Mouse (Mus musculus) brain, embryonic 18.5 days (tissue): ENCODE measurements around the gene Nt5e.
"Not testable (repeated sequence)": the region's sequence is repeated elsewhere in the genome, so short reads cannot be mapped to it uniquely, and the experiment has no call there.

Experiments
- DNase-seq: peaks from one replicate; pipeline ENCODE4 v3.0.0-alpha.2; 2012; ENCODE audit warnings: low read depth, low spot score

The Nt5e gene

GRCm38 (mm10) chr9:88326930-88327901 is at the start of gene Nt5e:
Gene Nt5e (plus strand): TSS chr9:88327197.
- no peak for DNase-seq

GRCm38 (mm10) chr9:88277588-88277987 is 49.4 kb upstream of the Nt5e start:
- DNase-seq = no peak

GRCm38 (mm10) chr9:88279728-88280127 is 47.3 kb upstream of the Nt5e start:
- no peak for DNase-seq

GRCm38 (mm10) chr9:88289568-88290168 is 37.3 kb upstream of the Nt5e start:
- DNase-seq = no peak

GRCm38 (mm10) chr9:88292836-88293370 is 34.1 kb upstream of the Nt5e start:
- no peak for DNase-seq

GRCm38 (mm10) chr9:88295798-88296197 is 31.2 kb upstream of the Nt5e start:
- DNase-seq = peak; percentile 12

- no peak for DNase-seq
Observed at GRCm38 (mm10) chr9:88296321-88296720, 30.7 kb upstream of the Nt5e start.

GRCm38 (mm10) chr9:88297244-88297643 is 29.8 kb upstream of the Nt5e start:
- DNase-seq = not testable (repeated sequence)

GRCm38 (mm10) chr9:88297871-88298658 is 28.9 kb upstream of the Nt5e start:
- DNase-seq = no peak

GRCm38 (mm10) chr9:88307019-88307618 is 19.9 kb upstream of the Nt5e start:
- DNase-seq = no peak

GRCm38 (mm10) chr9:88309127-88309526 is 17.9 kb upstream of the Nt5e start:
- DNase-seq = no peak

GRCm38 (mm10) chr9:88319226-88319625 is 7.8 kb upstream of the Nt5e start:
- DNase-seq = no peak

- no peak for DNase-seq
Observed at GRCm38 (mm10) chr9:88324616-88325015, 2.4 kb upstream of the Nt5e start.

GRCm38 (mm10) chr9:88328666-88329065 is 1.7 kb downstream of the Nt5e start:
- no peak for DNase-seq

GRCm38 (mm10) chr9:88329166-88329748 is 2.3 kb downstream of the Nt5e start:
- DNase-seq = no peak

- DNase-seq = no peak
Observed at GRCm38 (mm10) chr9:88330316-88330715, 3.3 kb downstream of the Nt5e start.

GRCm38 (mm10) chr9:88332447-88332846 is 5.5 kb downstream of the Nt5e start:
- DNase-seq = no peak

GRCm38 (mm10) chr9:88335839-88336238 is 8.8 kb downstream of the Nt5e start:
- no peak for DNase-seq

- DNase-seq = no peak
Observed at GRCm38 (mm10) chr9:88340819-88341218, 13.8 kb downstream of the Nt5e start.

GRCm38 (mm10) chr9:88342241-88342640 is 15.2 kb downstream of the Nt5e start:
- no peak for DNase-seq

- DNase-seq = no peak
Observed at GRCm38 (mm10) chr9:88342701-88343100, 15.7 kb downstream of the Nt5e start.
